Mouse (Mus musculus): ENCODE results near the gene Ccl9.

The Ccl9 gene

GRCm38 (mm10) chr11:83578186-83578760 lies at the start of gene Ccl9:
TSS of gene Ccl9 (minus strand) at chr11:83578636.
- in situ Hi-C loops (cut with MboI), result no loop called here

GRCm38 (mm10) chr11:83623586-83623985 lies 45.1 kb upstream of the Ccl9 start:
- in situ Hi-C loops (cut with MboI), result no loop called here

DNA sequence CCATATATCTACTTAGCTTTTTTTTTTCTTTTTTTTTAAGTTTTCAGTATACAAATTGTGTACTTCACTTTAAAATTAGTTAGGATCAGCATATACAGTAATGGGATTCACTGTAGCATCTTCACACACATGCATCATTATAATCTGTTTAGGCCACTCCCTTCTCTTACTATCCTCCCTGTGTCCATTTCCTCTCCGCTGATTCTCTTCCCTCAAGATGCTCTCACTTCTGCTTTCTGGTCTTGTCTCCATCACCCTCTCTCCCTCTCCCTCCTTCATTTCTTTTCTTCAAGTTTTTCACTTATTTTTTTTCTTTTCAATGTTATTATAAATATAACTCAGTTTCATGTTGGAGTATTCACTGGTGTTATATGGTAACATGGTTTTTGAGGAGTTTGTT lies 40.6 kb upstream of the Ccl9 start:
- in situ Hi-C loops (cut with MboI), result no loop called here

DNA sequence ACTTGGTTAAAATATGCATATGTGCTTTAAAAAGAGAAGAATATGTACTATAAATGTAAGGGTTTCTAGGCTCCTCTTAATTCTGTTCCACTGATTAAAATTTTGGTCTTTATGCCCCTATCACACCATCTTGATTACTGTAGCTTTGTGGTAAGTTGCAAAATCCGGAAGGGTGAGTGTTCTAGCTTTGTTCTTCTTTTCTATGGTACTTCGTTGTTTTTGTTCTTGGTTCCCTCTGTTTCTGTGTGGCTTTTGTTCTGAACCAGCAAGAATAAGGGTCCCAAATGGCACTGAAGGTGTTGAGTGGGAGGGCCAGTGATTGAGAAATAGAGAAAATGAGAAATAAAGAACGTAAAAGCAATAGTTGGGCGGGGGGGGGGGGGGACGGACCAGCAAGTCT lies 39.8 kb upstream of the Ccl9 start:
- in situ Hi-C loops (cut with MboI), result no loop called here

DNA sequence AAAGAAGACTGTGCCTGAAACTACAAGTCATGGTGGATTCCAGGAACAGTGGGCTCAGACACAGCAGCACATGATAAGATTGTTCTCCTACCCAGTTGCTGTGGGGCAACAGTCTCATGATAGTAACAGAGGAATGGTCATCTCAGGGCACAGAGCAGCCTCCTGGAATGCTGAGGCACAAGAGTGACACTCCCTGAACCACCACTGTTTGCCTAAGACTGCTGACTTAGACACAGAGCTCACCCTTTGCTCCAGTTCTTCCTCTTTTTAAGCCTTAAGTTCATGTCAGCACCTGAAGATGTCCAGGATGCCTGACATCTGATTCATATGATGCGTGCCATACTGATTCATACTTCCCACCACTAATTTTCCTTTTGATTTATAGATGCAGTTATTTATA lies 38.1 kb upstream of the Ccl9 start:
- in situ Hi-C loops (cut with MboI), result no loop called here

DNA sequence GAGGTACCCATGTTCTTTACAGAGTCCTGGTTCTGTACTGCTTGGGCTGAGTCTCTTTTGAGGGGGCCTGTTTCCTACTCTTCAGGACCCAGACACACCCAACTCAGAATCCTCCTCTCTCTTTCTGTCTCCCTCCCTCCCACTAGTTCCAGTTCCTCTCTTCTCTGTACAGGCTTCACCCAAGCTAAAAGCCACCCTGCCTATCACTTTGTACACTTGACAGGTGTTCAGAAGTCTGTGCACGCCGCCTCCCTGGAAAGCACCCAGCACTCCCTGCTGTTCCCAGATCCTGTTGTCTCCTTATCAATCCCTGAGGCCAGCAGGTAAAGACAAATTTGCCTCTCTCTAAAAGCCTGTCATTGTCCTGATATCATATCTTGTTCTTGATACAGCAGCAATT lies 32.5 kb upstream of the Ccl9 start:
- in situ Hi-C loops (cut with MboI), result no loop called here

- in situ Hi-C loops (cut with MboI), result no loop called here
Observed at GRCm38 (mm10) chr11:83606396-83606795, 28.0 kb upstream of the Ccl9 start.

GRCm38 (mm10) chr11:83605535-83605934 lies 27.1 kb upstream of the Ccl9 start:
- in situ Hi-C loops (cut with MboI), result no loop called here

DNA sequence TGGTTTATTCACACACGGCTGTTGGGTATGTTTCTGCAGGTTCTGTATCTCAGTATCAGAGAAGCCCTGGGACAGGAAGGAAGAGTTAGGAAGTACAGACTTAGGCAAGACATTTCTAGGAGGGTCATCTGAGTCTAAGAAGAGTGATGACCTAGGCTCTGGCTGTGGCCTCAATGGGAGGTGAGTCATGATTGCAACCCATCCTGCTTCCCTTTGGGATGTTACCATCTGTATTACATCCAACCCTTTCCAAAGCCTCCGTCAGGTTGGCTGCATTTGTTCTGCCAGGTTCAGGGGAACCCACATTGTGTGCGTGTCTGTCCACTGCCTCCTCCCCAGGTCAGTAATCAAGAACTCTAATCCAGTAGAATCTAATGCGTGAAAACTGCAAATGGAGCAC lies 26.3 kb upstream of the Ccl9 start:
- in situ Hi-C loops (cut with MboI), result no loop called here

DNA sequence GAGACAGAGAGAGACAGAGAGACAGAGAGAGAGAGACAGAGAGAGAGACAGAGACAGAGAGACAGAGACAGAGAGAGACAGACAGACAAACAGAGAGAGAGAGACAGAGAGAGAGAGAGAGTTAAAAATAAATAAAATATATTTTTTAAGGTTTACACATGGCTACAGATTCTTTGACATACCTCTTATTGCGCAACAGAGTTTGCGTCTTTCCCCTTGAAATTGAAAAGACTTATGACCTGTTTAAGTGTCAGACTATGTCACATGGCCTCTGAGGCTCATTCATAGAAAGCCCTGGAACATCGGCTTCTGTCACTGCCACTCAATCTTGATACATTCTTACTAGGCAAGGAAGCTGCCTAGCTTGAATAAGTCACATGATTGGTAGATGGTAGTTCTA lies 25.0 kb upstream of the Ccl9 start:
- in situ Hi-C loops (cut with MboI), result no loop called here

DNA sequence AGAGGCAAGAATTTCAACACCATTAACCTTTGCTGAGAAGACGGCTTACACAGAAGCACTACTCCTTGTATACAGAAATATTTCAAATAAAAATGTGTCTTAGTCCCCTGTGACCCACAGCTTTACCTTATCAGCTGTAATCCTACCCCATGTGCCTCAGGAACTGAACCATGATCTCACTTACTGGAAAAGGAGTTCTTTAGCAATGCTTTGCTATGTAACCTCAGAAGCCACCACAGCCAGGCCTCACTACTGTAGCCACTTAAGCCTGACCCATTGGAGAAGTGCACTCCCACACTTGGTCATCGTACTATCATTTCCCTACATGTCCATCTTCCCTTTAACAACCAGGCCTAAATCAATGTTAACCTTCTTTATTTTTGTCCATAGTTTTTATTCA lies 22.1 kb upstream of the Ccl9 start:
- in situ Hi-C loops (cut with MboI), result no loop called here

GRCm38 (mm10) chr11:83598991-83599390 lies 20.6 kb upstream of the Ccl9 start:
- in situ Hi-C loops (cut with MboI), result no loop called here

- in situ Hi-C loops (cut with MboI), result no loop called here
Observed at GRCm38 (mm10) chr11:83598207-83598837, 19.9 kb upstream of the Ccl9 start.

- in situ Hi-C loops (cut with MboI), result no loop called here
Observed at GRCm38 (mm10) chr11:83597796-83598195, 19.4 kb upstream of the Ccl9 start.

DNA sequence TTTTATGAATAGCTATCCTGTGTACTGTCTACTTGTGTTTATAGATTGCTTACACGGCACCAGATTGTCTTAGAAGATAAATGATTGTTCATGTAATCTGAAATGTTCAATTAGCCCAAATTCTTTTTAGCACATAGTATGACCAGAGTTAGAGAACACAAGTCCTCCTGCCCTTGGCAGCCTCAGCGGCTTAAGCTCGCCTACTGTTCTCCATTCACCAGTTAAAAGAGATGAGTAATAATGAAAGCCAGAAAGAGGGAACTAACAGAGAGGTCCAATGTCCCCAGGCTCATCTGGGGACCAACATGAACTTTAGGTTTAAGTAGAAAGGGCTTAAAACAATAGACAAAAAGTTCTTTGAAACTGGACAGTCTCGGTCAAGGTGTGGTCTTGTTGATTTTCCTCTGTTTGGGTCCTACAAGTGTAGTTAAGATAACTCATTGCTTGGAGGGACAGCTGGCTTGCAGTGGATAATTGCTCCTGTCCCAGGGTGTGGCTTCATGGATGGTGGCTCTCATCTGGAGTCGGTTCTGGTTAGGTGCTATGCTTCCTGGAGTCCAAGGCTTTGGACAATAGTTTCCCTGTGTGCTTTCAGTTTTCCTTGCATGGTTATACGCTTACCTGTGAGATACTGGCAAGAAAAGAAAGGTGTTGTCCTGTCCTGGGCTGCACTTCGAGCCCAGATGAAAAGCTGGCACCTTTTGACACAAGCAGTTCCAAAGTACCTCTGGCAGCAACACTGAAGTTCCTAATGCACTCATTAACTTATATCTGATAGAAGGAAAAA lies 17.4 kb upstream of the Ccl9 start:
- in situ Hi-C loops (cut with MboI), result no loop called here

DNA sequence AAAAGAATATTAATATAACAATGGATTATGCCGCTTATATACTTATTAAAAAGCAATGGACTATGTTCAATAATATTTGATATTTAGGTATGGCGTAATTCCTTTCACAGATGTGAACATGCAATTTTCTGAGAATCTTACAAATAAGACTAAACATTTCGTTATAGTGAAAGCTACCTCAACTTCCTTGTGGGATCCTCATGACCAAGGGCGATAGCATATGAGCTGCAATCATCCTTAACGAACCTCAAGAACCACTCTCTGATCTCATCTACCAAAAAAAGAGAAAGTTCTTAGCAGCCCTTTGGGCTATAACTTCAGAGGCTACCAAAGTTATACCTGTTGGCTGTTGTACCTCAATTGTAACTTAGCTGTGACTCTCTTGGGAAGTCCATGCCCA lies 15.0 kb upstream of the Ccl9 start:
- in situ Hi-C loops (cut with MboI), result no loop called here

- in situ Hi-C loops (cut with MboI), result no loop called here
Observed at GRCm38 (mm10) chr11:83592853-83593252, 14.4 kb upstream of the Ccl9 start, which contains the start of gene Ccl6. TSS of gene Ccl6 (minus strand) at chr11:83593087.

DNA sequence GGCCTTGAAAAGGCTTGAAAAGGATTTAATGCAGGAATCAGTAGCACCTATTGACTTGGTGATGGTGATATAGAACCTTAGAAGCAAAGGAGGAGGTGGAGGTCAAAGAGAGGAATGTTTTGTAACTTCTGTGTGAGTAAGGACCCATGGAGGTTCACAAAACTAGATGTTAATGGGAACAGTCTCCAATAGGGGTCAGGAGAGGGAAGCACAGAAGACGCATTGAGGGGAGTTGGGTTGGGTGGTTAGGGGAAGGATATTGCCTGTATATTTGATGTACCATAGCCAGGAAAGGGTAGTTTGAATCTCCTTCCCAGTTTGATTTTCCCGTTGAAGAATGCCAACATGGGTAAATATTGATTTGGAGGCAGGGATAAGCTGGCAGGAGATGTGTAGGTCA lies 5.8 kb upstream of the Ccl9 start:
- in situ Hi-C loops (cut with MboI), result no loop called here

DNA sequence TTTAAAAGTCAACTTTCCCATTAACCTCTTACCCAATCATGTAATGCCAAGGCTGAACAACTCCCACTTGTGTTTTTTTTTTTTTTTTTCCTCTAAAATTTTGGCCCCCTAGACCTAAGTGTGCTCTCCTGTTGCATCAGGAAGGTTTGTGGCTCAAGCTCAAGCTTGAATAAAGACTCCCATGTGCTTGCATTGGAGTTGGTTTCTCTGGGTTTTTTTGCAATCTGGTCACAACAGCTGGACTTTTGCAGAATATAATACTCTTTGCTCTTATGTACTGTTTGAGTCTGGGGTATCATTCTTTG lies 5.0 kb upstream of the Ccl9 start:
- in situ Hi-C loops (cut with MboI), result no loop called here

DNA sequence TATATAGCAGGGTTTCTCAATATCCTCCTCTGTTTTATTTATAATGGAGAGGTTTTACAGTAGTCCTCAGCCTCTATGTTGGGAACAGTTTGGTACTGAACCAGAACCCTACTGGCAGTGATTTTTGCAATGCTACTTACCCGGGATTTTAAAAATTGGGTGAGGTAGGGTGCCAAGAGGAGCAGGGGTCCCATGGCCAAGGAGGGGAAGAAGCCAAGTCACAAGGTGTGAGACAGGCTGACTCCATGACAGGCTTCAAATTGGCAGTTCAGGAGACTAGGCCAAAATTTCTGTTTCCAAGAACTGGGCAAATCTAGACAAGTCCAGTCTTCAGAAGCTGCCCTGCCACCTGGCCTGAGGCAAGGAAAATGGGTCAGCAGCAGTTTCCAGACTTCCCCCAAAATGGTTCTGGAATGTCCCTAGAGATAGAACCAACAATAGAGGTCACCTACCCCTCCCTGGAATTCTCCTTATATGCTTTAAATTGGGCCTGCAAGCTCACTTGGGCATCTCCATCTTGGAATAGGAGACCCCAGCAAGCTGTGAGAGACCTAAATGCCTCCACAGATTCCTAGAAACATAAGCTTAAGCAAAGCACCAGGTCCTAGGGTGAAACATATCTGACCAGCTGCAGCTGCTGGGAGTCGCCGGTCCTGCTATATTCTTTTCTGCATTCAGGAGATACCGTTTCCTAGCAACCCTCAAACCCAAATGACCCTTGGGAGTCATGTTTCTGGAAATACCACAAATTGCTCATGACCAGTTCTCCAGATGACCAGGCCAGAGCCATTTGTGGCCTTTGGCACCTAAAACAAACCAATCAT lies 4.4 kb upstream of the Ccl9 start:
- in situ Hi-C loops (cut with MboI), result no loop called here

GRCm38 (mm10) chr11:83581626-83582610 lies 3.5 kb upstream of the Ccl9 start:
- in situ Hi-C loops (cut with MboI), result no loop called here
